Mouse (Mus musculus) neutrophil, adult 59 days (primary cell): ENCODE results near the gene Nepn. TPM values are rescaled to one million over a fixed set of nuclear protein-coding genes. Genes with fewer than 3 reads are reported as not detected.

ENCODE experiments used
- total RNA-seq, 2 experiments: library from RNA; stranded (reverse); gene quantifications; 1 replicate in 1 of 2; 2 replicates in 1 of 2; pipeline ENCODE4 v1.2.4; 2023

The Nepn gene
- total RNA-seq: not detected

DNA sequence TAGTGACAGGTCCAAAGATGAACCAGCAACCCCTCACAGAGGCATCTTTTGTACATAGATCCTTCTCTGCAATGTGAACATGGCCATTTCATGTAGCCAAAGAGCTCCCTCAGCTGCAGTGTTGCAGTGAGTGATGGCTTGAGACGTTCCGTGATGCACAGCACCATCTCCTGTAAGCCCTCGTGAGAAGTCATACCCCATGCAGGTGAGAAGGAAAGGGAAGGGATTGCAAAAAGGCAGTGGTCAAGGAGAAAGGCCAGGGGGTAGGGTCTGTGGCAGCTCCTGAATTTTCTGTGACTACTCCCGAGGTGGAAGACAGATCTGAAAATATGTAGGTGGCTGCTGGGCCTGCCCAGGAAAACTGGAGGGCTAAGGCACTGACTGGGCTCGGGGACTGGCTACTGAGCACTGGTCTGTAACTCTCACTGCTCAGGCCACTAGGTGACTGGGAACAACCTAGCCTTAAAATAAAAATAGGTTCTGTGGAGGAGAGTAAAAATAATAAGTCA is at the start of gene Nepn:
Gene Nepn, plus strand, starts transcription at position 51 of the 509 bp plus-strand sequence.

DNA sequence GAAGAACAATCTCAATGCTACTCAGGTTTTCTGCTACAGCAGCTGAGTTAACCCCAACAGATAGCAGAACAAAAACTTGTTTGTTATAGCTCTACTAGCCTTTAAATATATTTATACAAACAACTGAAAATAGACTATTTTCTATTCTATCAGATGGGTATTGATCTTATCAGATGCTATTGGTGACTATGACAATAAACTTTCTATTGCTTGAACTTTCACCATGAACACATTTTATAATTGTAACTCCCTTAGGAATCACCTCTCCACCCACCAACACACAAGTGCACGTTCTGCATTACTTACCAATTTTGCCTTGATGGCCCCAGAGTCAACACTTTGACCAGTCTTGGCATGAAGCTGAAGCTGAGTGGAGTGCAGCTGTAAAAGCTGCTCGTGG is 30.3 kb upstream of the Nepn start, which contains the start of gene Gm26741:
Gene Gm26741, plus strand, starts transcription at position 301 of the 400 bp plus-strand sequence.

DNA sequence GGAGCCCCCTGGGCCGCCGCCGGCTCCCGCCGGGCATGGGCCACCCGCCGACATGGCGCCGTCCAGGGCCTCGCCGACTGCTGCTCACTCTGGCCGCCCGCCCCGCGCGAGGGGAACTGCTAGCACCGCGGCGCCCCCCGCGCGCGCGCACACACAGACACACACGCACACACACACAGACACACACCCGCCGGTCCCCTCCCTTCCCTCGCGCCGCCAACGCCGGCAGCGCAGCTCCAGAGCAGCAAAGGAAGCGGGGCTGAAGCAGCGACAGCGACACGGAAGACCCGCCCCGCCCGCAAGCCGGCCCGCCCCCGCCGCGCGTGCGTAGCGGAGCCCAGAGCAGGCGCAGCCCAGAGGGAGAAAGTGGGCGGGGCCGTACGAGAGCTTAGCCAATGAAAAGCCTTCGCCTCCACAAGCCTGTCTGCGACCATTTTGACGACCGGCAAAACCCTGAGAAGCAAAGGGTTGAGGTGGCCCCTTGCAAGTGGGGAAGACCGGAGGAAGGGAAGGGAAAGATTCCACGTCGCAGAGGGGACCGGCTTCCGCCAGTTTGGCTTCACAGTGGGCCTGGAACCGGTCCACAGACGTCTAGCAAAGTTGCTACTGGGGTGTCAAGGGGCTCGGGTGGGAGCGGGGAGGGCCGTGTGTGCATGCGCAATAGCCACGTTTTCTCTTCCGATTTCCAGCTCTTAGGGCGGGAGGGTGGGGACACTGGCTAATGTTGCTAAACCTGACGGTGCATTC is 6.8 kb upstream of the Nepn start, which contains the start of gene Gopc:
Gene Gopc, minus strand, starts transcription at position 280 of the 747 bp plus-strand sequence.

DNA sequence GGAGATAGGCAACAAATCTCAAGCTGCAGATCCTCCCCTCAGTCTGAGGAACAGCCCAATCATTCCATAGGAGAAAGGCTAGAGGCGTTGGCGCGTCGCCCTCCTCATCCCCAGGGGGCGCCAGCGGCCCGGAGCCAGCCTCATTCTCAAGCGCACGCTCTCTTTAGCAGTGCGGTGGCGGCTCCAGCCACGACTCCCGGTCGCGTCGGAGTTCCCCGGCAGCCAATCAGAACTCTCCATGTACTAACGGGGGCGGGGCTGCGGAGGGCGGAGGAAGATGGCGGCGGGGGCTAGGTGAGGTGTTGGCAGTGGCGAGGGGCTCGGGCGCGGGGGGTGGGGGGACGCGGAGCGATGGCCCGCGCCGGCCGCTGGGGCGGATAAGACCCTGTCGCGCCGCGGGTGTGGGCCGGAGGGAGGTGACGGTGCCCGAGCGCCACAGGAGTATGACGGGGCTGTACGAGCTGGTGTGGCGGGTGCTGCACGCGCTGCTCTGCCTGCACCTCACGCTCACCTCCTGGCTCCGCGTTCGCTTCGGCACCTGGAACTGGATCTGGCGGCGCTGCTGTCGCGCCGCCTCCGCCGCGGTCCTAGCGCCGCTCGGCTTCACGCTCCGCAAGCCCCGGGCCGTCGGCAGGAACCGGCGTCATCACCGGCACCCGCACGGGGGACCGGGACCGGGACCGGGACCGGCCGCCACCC is 28.7 kb downstream of the Nepn start, which contains the start of gene Nus1:
Gene Nus1, plus strand, starts transcription at position 249 of the 699 bp plus-strand sequence.

Other genes with a start within 250 kb of the Nepn start
- gene Ros1, start 193.7 kb upstream of the Nepn start, total RNA-seq: not detected
- 1 to 10 TPM in 1 of 2 experiments, under 1 TPM in 1; 0.73 to 1.0 TPM for gene Dcbld1, start 155.4 kb upstream of the Nepn start, total RNA-seq
- gene Gm26741, start 30.2 kb upstream of the Nepn start, total RNA-seq: not detected
- gene Gopc, start 6.8 kb upstream of the Nepn start, total RNA-seq: 1 to 10 TPM; 9.3 to 9.9 TPM
- gene Nus1, start 28.6 kb downstream of the Nepn start, total RNA-seq: 10 to 100 TPM; 15.3 to 18.3 TPM